Mouse (Mus musculus) adrenal gland, postnatal 14 days (tissue): ENCODE measurements around the gene Ptgs2. TPM values are rescaled to one million over a fixed set of nuclear protein-coding genes. Genes with fewer than 3 reads are reported as not detected.

Experiments
- DNase-seq: peaks from one replicate; pipeline ENCODE4 v3.0.0; 2021; ENCODE audit warnings: mixed read lengths
- microRNA-seq, 2 experiments: library from miRNA; unstranded; fragments of <30 nt; microRNA quantifications; one replicate each; pipeline ENCODE4 v1.2.0; 2021
- total RNA-seq: library from RNA; stranded (reverse); gene quantifications from 2 replicates; pipeline ENCODE4 v1.2.3, GENCODE M21; 2021

Ptgs2 gene
- total RNA-seq, 1 experiment from 2014 or later: 2.3 TPM

- DNase-seq: no peak
These were observed 47.4 kb downstream of the Ptgs2 start for GRCm38 (mm10) chr1:150147272-150147671.

- DNase-seq: peak; percentile 50
These were observed 51.6 kb downstream of the Ptgs2 start for GRCm38 (mm10) chr1:150151411-150151810.

Small RNA genes lying within 50 kb of the gene (microRNA-seq; reads per million reads assigned to microRNA genes)
- 0 reads per million in 2 experiments for gene Gm44329

Other genes with a start within 250 kb of the Ptgs2 start
- 5.3 and 7.4 TPM in 2 replicates for gene Pla2g4a, start 138.7 kb upstream of the Ptgs2 start, total RNA-seq
- gene Pdc, start 219.4 kb downstream of the Ptgs2 start, total RNA-seq: not detected in 2 replicates